Mouse (Mus musculus): Measurements from ENCODE around the gene Myo1f. TPM values are rescaled to one million over a fixed set of nuclear protein-coding genes. Genes with fewer than 3 reads are reported as not detected.

Myo1f gene
- total and polyA plus RNA-seq, 3 experiments = 1.9 to 3.4 (median 2.7) TPM

DNA sequence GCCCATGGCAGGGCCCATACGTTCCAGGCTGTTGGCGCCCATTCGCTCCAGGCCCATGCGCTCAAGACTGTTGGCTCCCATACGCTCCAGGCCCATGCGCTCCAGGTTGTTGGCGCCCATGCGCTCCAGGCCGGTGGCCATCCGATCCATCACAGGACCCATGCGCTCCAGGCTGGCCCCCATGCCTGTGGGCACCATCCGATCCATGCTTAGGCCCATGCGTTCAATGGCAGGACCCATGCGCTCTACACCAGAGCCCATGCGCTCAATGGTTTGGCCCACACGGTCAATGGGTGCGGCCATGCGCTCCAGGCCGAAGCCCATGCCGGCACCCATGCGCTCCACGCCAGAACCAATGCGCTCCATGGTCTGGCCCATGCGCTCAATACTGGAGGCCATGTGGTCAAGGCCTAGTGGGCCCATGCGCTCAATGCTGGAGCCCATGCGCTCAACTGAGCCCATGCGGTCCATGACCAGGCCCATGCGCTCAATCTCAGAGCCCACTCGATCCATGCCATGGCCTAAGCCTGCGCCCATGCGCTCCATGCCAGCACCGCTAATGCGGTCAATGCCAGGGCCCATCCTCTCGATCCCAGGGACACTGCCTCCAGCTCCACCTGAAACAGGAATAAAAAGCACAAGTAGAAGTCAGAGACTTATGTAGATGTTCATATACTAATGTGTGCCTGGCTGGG, 94.4 kb downstream of the Myo1f start:
- no peak for DNase-seq

Other genes starting within 250 kb of the Myo1f start
- 1 to 10 TPM; 8.6 to 9.1 TPM for gene Zfp81, start 196.8 kb upstream of the Myo1f start, total RNA-seq (2021)
- 0.33 and 0.49 TPM in 2 replicates for gene Zfp81, start 196.8 kb upstream of the Myo1f start, polyA plus RNA-seq (2012; rRNA removed)
- gene Zfp101, start 161.1 kb upstream of the Myo1f start, total RNA-seq (2021) = 10 to 100 TPM in 1 of 2 experiments, 1 to 10 TPM in 1; 5.4 to 10.4 TPM
- 0.42 and 0.52 TPM in 2 replicates for gene Zfp101, start 161.1 kb upstream of the Myo1f start, polyA plus RNA-seq (2012; rRNA removed)
- not detected for gene Actl9, start 122.8 kb upstream of the Myo1f start, total RNA-seq (2021)
- gene Actl9, start 122.8 kb upstream of the Myo1f start, polyA plus RNA-seq (2012; rRNA removed) = 0.17 and 0.27 TPM in 2 replicates
- gene Adamts10, start 31.5 kb upstream of the Myo1f start, total RNA-seq (2021) = 10 to 100 TPM; 21.2 to 22.4 TPM
- gene Adamts10, start 31.5 kb upstream of the Myo1f start, polyA plus RNA-seq (2012; rRNA removed) = 52.5 and 58.1 TPM in 2 replicates
- 10 to 100 TPM; 35.1 to 39.4 TPM for gene Zfp414, start 73.4 kb downstream of the Myo1f start, total RNA-seq (2021)
- 105 and 106 TPM in 2 replicates for gene Zfp414, start 73.4 kb downstream of the Myo1f start, polyA plus RNA-seq (2012; rRNA removed)
- gene Pram1, start 82.3 kb downstream of the Myo1f start, total RNA-seq (2021) = under 1 TPM; 0.49 to 0.97 TPM
- not detected in 2 replicates for gene Pram1, start 82.3 kb downstream of the Myo1f start, polyA plus RNA-seq (2012; rRNA removed)
- gene Hnrnpm, start 131.2 kb downstream of the Myo1f start, total RNA-seq (2021) = 100 to 1,000 TPM; 142 to 166 TPM
- gene Hnrnpm, start 131.2 kb downstream of the Myo1f start, polyA plus RNA-seq (2012; rRNA removed) = 66.7 and 70.9 TPM in 2 replicates
- gene March2, start 163.0 kb downstream of the Myo1f start, total RNA-seq (2021) = 100 to 1,000 TPM; 112 to 117 TPM
- gene March2, start 163.0 kb downstream of the Myo1f start, polyA plus RNA-seq (2012; rRNA removed) = 150 and 170 TPM in 2 replicates
- 100 to 1,000 TPM; 247 to 267 TPM for gene Rab11b, start 204.8 kb downstream of the Myo1f start, total RNA-seq (2021)
- 522 and 543 TPM in 2 replicates for gene Rab11b, start 204.8 kb downstream of the Myo1f start, polyA plus RNA-seq (2012; rRNA removed)
- 100 to 1,000 TPM in 1 of 2 experiments, 10 to 100 TPM in 1; 44.5 to 100 TPM for gene Angptl4, start 226.1 kb downstream of the Myo1f start, total RNA-seq (2021)
- gene Angptl4, start 226.1 kb downstream of the Myo1f start, polyA plus RNA-seq (2012; rRNA removed) = 131 and 261 TPM in 2 replicates

Data from adrenal gland, adult 2 months (tissue).